Mouse (Mus musculus) C2C12 (cell line): ENCODE results near the gene Rfc2.

Experiments used
- CEBPB ChIP-seq: IDR thresholded peaks from one replicate; pipeline ENCODE4 v1.6.1; 2011; ENCODE audit warnings: low read depth, mild to moderate bottlenecking, control low read depth, moderate library complexity
- CTCF ChIP-seq: IDR thresholded peaks from one replicate; pipeline ENCODE4 v1.5.1; 2011; ENCODE audit not compliant: control insufficient read depth, insufficient read depth, insufficient read length
- MAX ChIP-seq: IDR thresholded peaks from one replicate; pipeline ENCODE4 v1.6.1; 2011; ENCODE audit warnings: mild to moderate bottlenecking, control low read depth
- MYOD1 ChIP-seq: IDR thresholded peaks from one replicate; pipeline ENCODE4 v1.6.1; 2011; ENCODE audit warnings: low read depth; ENCODE audit not compliant: control insufficient read depth, insufficient read length
- MYOG ChIP-seq: IDR thresholded peaks from one replicate; pipeline ENCODE4 v1.6.1; 2011; ENCODE audit not compliant: control insufficient read depth, insufficient read length; ENCODE audit errors: extremely low read depth
- USF1 ChIP-seq: IDR thresholded peaks from one replicate; pipeline ENCODE4 v1.6.1; 2011; ENCODE audit warnings: low read depth, mild to moderate bottlenecking, control low read depth, moderate library complexity

DNA sequence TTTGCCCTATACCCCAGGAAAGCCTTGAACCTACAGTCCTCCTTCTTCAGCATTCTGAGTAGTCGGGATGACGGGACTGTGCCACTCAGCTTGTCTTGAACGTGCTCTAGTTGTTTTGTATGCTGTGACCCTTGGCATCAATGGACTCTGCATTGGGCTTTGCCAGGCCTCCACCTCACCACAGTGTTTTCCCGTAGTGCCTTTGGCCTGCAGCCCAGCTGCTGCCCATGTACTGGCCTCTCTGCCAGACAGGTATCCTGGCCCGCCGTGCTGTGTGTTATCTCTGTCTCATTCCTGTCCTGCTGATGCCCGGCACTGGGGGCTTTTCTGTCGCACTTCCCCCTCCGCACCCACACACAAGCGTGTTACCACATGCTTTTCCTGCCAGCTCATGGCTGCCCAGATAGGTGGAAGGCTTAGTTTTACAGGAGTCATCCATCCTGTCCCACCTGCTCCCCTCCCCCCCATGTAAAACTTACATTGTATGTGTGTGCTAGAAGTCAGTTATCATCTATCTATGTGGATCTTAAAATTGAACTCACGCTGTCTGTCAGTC lies 10.9 kb downstream of the Rfc2 start:
- TF ChIP-seq CTCF = no peak
- TF ChIP-seq MAX = no peak
- TF ChIP-seq USF1 = no peak
- no peak for TF ChIP-seq MYOD1
- TF ChIP-seq CEBPB = no peak
- no peak for TF ChIP-seq MYOG
